Comparison of ENCODE assay signal across 34 mouse cellular contexts in the genomic region with DNA sequence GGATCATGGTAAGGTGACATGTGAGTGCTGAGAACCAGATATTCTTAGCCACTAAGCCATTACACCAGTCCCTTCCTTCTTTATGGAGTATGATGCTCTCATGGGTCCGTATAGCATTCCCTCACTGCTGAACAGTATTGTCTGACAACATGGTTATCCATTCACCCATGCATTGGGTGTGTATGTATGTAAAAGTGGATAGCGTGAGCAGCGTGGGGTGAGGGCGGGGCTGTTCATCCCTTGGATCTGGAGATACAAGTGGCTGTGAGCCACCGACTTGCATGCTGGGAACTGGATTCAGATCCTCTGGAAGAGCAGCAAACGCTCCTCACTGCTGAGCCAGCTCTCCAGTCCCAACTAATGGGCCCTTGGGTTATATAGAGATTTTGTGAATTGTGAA. TPM values are rescaled to one million over a fixed set of nuclear protein-coding genes. Genes with fewer than 3 reads are reported as not detected.
A peak's percentile ranks its signal among the peaks of the same experiment; 100 is the strongest.
DNase-seq lines count a peak whose midpoint lies in the region; ATAC-seq lines count a peak whose summit lies in the region.
"Had no signal": no experiment of that assay in that cellular context is flagged by ENCODE, and none has a peak within 500 bp of the region (broad histone marks: within the 10 kb centered on the region; RNA-seq: fewer than 3 reads in every experiment).

No protein-coding gene starts in this region.

- H3K4me3 ChIP-seq in kidney, embryonic 16.5 days (ENCODE audit: low read length) = no peak overlapping the region
- H3K4me3 ChIP-seq in liver, embryonic 15.5 days (replicated peaks) = no peak overlapping the region
- no peak overlapping the region for H3K4me3 ChIP-seq in midbrain, embryonic 13.5 days (replicated peaks)
- H3K4me3 ChIP-seq: embryonic facial prominence, embryonic 10.5 days; embryonic facial prominence, embryonic 15.5 days; forebrain, embryonic 10.5 days; forebrain, embryonic 15.5 days; hindbrain, embryonic 13.5 days; layer of hippocampus, adult 2 months; limb, embryonic 10.5 days; limb, embryonic 15.5 days; lung, embryonic 15.5 days; megakaryocyte, embryonic 14.5 days; midbrain, embryonic 12.5 days had no signal

- 0 out of 2 replicates have a peak overlapping the region, but pooled peaks have one; percentile 4 for H3K9ac ChIP-seq in kidney, embryonic 16.5 days (replicated peaks; ENCODE audit: low read length)
- H3K9ac ChIP-seq in liver, embryonic 15.5 days = no peak overlapping the region
- no peak overlapping the region for H3K9ac ChIP-seq in midbrain, embryonic 13.5 days (replicated peaks)
- H3K9ac ChIP-seq: embryonic facial prominence, embryonic 15.5 days; forebrain, embryonic 15.5 days; hindbrain, embryonic 13.5 days; limb, embryonic 15.5 days; lung, embryonic 15.5 days; midbrain, embryonic 12.5 days had no signal

- WGBS in kidney, embryonic 16.5 days = 84% methylated on average over 6 of the region's 6 CpGs
- 44% methylated on average over 6 of the region's 6 CpGs for WGBS in liver, embryonic 15.5 days (ENCODE audit: insufficient replicate concordance)
- 84% methylated on average over 6 of the region's 6 CpGs for WGBS in midbrain, embryonic 13.5 days

- no peak for DNase-seq in kidney, postnatal 36 days
- DNase-seq in liver = peak; percentile 80
- no peak for DNase-seq in cerebellum, adult 9-11 months
- DNase-seq in left cerebral cortex, adult 8-10 months (ENCODE audit: low spot score in 2 of 2) = no peak
- DNase-seq: adrenal gland, postnatal 10 days; cerebellum, adult 18-20 months; cerebellum, postnatal 25 days; gastrocnemius, postnatal 25 days; heart, adult 18-20 months; heart, postnatal 4 days; kidney, postnatal 25 days; lung, postnatal 4 days; retina, postnatal 1 day; right cerebral cortex, postnatal 14 days; thymus, adult 18-20 months; thymus, postnatal 25 days had no signal

- H3K4me2 ChIP-seq in kidney, embryonic 16.5 days (replicated peaks; ENCODE audit: low read depth, low read length) = no peak overlapping the region
- H3K4me2 ChIP-seq in liver, embryonic 15.5 days = peak overlapping the region; percentile 27; the same call in 1 of the 2 replicates
- H3K4me2 ChIP-seq in midbrain, embryonic 13.5 days (replicated peaks) = no peak overlapping the region
- H3K4me2 ChIP-seq: embryonic facial prominence, embryonic 15.5 days; forebrain, embryonic 15.5 days; heart, embryonic 11.5 days; hindbrain, embryonic 13.5 days; limb, embryonic 15.5 days; lung, embryonic 15.5 days; midbrain, embryonic 12.5 days had no signal

- H3K9me3 ChIP-seq in kidney, embryonic 16.5 days (ENCODE audit: low read length) = no peaks in the 10 kb centered on the region
- H3K9me3 ChIP-seq in liver, embryonic 15.5 days (replicated peaks) = no peaks in the 10 kb centered on the region
- no peaks in the 10 kb centered on the region for H3K9me3 ChIP-seq in midbrain, embryonic 13.5 days
- H3K9me3 ChIP-seq: embryonic facial prominence, embryonic 10.5 days; embryonic facial prominence, embryonic 15.5 days; forebrain, embryonic 10.5 days; forebrain, embryonic 15.5 days; hindbrain, embryonic 13.5 days; limb, embryonic 10.5 days; limb, embryonic 15.5 days; lung, embryonic 15.5 days; megakaryocyte, embryonic 14.5 days; midbrain, embryonic 12.5 days had no signal

- H3K27ac ChIP-seq in kidney, embryonic 16.5 days (ENCODE audit: low read length) = no peak overlapping the region
- peak overlapping the region; percentile 70 for H3K27ac ChIP-seq in liver, embryonic 15.5 days (replicated peaks)
- H3K27ac ChIP-seq in midbrain, embryonic 13.5 days = no peak overlapping the region
- H3K27ac ChIP-seq: embryonic facial prominence, embryonic 10.5 days; embryonic facial prominence, embryonic 15.5 days; forebrain, embryonic 10.5 days; forebrain, embryonic 15.5 days; hindbrain, embryonic 13.5 days; layer of hippocampus, adult 2 months; limb, embryonic 10.5 days; limb, embryonic 15.5 days; lung, embryonic 15.5 days; midbrain, embryonic 12.5 days had no signal

- no peaks in the 10 kb centered on the region for H3K27me3 ChIP-seq in kidney, embryonic 16.5 days (ENCODE audit: insufficient read depth, low read length)
- no peaks in the 10 kb centered on the region for H3K27me3 ChIP-seq in liver, embryonic 15.5 days
- H3K27me3 ChIP-seq in midbrain, embryonic 13.5 days = peaks cover 26% of the 10 kb centered on the region
- H3K27me3 ChIP-seq: embryonic facial prominence, embryonic 15.5 days; limb, embryonic 15.5 days; lung, embryonic 15.5 days; megakaryocyte, embryonic 14.5 days; Patski had no signal

- H3K36me3 ChIP-seq in kidney, embryonic 16.5 days (ENCODE audit: insufficient read depth, low read length) = peaks cover 7% of the 10 kb centered on the region
- peaks cover 20% of the 10 kb centered on the region for H3K36me3 ChIP-seq in liver, embryonic 15.5 days (replicated peaks)
- peaks cover 10% of the 10 kb centered on the region for H3K36me3 ChIP-seq in midbrain, embryonic 13.5 days

- no peak for ATAC-seq in kidney, embryonic 16.5 days (ENCODE audit: low FRiP score, low TSS enrichment)
- peak; percentile 70 for ATAC-seq in liver, embryonic 15.5 days (ENCODE audit: insufficient read depth)
- no peak for ATAC-seq in midbrain, embryonic 13.5 days
- ATAC-seq: forebrain, embryonic 15.5 days; intestine, postnatal 0 days; Patski had no signal

- H3K4me1 ChIP-seq in kidney, embryonic 16.5 days (ENCODE audit: insufficient read depth, low read length) = peaks cover 31% of the 10 kb centered on the region
- peaks cover 71% of the 10 kb centered on the region for H3K4me1 ChIP-seq in liver, embryonic 15.5 days (replicated peaks)
- H3K4me1 ChIP-seq in midbrain, embryonic 13.5 days (replicated peaks) = peaks cover 37% of the 10 kb centered on the region

RNA-seq across cellular contexts. Expression of gene Sf3a3, which starts 2.0 kb away (rescaled TPM):
- 162 and 169 TPM in 2 replicates for polyA plus RNA-seq in kidney, embryonic 16.5 days (2015; fragmentation: Nextera tagmentation; extraction: Ambion mirVana)
- polyA plus RNA-seq in liver, embryonic 15.5 days (2015; fragmentation: Nextera tagmentation; extraction: Ambion mirVana) = 53.9 and 58.2 TPM in 2 replicates
- polyA plus RNA-seq in midbrain, embryonic 13.5 days (2015; fragmentation: Nextera tagmentation; extraction: Ambion mirVana) = 147 and 153 TPM in 2 replicates
- total RNA-seq in left cerebral cortex, adult 8-10 months (2022) = 10 to 100 TPM; 32.4 to 39.9 (median 35.4) TPM

RNA-seq across cellular contexts. Expression of gene Fhl3, which starts 12.1 kb away (rescaled TPM):
- polyA plus RNA-seq in kidney, embryonic 16.5 days (2015; fragmentation: Nextera tagmentation; extraction: Ambion mirVana) = 6.6 and 8.1 TPM in 2 replicates
- polyA plus RNA-seq in liver, embryonic 15.5 days (2015; fragmentation: Nextera tagmentation; extraction: Ambion mirVana) = 1.9 and 2.1 TPM in 2 replicates
- polyA plus RNA-seq in midbrain, embryonic 13.5 days (2015; fragmentation: Nextera tagmentation; extraction: Ambion mirVana) = 2.8 and 3.0 TPM in 2 replicates
- total RNA-seq in left cerebral cortex, adult 8-10 months (2022) = 1 to 10 TPM; 1.4 to 3.1 (median 1.7) TPM

RNA-seq across cellular contexts. Expression of gene Utp11, which starts 19.2 kb away (rescaled TPM):
- polyA plus RNA-seq in kidney, embryonic 16.5 days (2015; fragmentation: Nextera tagmentation; extraction: Ambion mirVana) = 65.4 and 72.5 TPM in 2 replicates
- polyA plus RNA-seq in liver, embryonic 15.5 days (2015; fragmentation: Nextera tagmentation; extraction: Ambion mirVana) = 18.9 and 23.4 TPM in 2 replicates
- polyA plus RNA-seq in midbrain, embryonic 13.5 days (2015; fragmentation: Nextera tagmentation; extraction: Ambion mirVana) = 48.3 and 51.1 TPM in 2 replicates
- total RNA-seq in left cerebral cortex, adult 8-10 months (2022) = 10 to 100 TPM; 13.2 to 16.9 (median 16.3) TPM

RNA-seq across cellular contexts. Expression of gene Inpp5b, which starts 29.0 kb away (rescaled TPM):
- 34.7 and 35.0 TPM in 2 replicates for polyA plus RNA-seq in kidney, embryonic 16.5 days (2015; fragmentation: Nextera tagmentation; extraction: Ambion mirVana)
- 38.1 and 38.3 TPM in 2 replicates for polyA plus RNA-seq in liver, embryonic 15.5 days (2015; fragmentation: Nextera tagmentation; extraction: Ambion mirVana)
- polyA plus RNA-seq in midbrain, embryonic 13.5 days (2015; fragmentation: Nextera tagmentation; extraction: Ambion mirVana) = 25.4 and 30.4 TPM in 2 replicates
- total RNA-seq in left cerebral cortex, adult 8-10 months (2022) = 10 to 100 TPM; 37.0 to 47.9 (median 44.4) TPM

RNA-seq across cellular contexts. Expression of gene Pou3f1, which starts 56.0 kb away (rescaled TPM):
- 0.37 and 0.40 TPM in 2 replicates for polyA plus RNA-seq in kidney, embryonic 16.5 days (2015; fragmentation: Nextera tagmentation; extraction: Ambion mirVana)
- not detected in 2 replicates for polyA plus RNA-seq in liver, embryonic 15.5 days (2015; fragmentation: Nextera tagmentation; extraction: Ambion mirVana)
- polyA plus RNA-seq in midbrain, embryonic 13.5 days (2015; fragmentation: Nextera tagmentation; extraction: Ambion mirVana) = 14.2 and 19.3 TPM in 2 replicates
- 10 to 100 TPM; 15.9 to 20.5 (median 18.3) TPM for total RNA-seq in left cerebral cortex, adult 8-10 months (2022)
- total RNA-seq: MEL had no signal
- polyA plus RNA-seq: intestine, postnatal 0 days had no signal
